Mouse (Mus musculus): ENCODE data around the gene Map1s.

DNA sequence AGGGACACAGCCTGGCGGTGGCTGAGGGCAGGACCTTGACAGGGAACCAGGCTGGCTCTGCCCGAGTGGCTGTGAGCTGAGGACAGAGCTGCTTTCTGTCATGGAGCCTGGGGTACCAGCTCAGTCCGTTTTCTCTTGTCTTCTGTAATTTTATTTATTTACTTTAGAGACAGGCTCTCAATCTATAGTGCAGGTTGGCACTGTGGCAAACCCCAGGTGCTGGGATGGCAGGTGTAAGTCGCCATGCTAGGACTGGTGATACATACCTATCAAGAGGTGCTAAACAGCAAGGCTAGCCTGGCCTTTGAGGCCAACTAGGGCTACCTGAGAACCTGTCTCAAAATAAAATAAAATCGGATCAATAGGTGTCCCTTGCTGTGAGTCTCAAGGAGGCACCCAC lies 49.7 kb upstream of the Map1s start:
- no peak for TF ChIP-seq CTCF (IDR thresholded peaks at IDR 0.05; ENCODE audit: borderline replicate concordance, insufficient read depth, low read length)
- TF ChIP-seq POLR2A (IDR thresholded peaks at IDR 0.05; ENCODE audit: low read depth, low read length), result no peak
